Mouse (Mus musculus) right cerebral cortex, postnatal 4 days (tissue): ENCODE results near the gene Slc28a2.
A peak's percentile ranks its signal among the peaks of the same experiment; 100 is the strongest.
"Not testable (repeated sequence)": the region's sequence is repeated elsewhere in the genome, so short reads cannot be mapped to it uniquely, and the experiment has no call there.

ENCODE experiments used
- DNase-seq: peaks from one replicate; pipeline ENCODE4 v3.0.0-alpha.2; 2022

Gene Slc28a2

DNA sequence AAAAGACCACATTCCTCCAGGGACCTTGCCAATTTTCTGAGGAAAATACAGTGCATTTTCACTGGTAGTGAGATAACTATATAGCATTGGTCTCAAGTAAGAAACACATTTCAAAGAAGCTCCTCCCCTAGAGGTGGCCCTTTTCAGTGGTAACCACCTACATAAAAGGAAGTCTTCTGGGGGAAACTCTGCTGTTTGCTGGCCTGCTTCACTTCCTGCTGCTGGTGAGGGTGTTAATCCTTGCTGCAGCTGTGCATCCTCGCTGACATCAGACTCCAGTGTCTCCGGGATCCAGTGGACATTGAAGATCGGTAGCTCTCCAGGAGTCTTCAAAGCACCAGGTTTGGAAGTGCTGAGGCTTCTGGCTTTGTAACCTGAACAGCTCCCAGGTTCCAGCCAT, at the start of gene Slc28a2:
Gene Slc28a2, plus strand, starts transcription at position 278 of the 400 bp plus-strand sequence.
- DNase-seq = not testable (repeated sequence)

DNA sequence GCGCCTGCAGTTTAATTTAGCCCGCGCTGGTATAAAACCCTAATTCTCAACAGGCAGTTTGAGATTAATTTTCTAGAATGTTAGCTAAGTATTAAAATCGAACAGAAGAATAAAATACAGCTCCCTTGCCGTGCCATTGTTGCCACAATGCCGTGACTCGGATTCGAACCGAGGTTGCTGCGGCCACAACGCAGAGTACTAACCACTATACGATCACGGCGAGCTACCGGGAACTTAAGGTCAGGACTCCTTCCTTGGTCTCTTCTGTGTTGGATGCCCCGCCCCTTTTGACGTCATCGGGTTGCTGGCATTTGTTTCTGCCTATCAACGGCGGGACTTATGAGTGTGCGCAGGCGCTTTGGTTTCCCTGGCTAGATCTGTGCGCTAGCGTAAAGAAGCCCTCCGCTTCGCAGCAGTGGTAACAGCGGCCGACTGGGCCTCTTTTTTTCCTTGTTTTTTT, 49.0 kb upstream of the Slc28a2 start:
- peak; percentile 96 for DNase-seq

DNA sequence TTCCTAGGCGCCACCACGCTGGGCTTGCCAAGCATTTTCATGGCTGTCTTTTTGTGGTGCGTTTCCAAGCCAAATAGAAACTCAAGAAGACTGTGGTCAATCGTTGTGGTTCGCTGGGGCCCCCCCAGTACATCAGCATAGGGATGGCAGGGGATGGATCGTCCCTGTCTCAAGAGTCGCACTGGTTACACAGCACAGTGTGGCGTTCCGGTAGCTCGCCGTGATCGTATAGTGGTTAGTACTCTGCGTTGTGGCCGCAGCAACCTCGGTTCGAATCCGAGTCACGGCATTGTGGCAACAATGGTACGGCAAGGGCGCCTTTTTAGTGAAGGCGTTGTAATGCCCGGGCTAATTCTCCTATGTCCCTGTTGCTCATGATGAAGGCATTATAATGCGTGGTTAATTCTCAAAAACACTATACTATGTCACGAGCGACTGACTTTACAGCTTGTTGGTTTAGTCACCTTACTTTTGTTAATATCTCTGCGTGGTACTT, 48.5 kb upstream of the Slc28a2 start:
- peak; percentile 69 for DNase-seq

DNA sequence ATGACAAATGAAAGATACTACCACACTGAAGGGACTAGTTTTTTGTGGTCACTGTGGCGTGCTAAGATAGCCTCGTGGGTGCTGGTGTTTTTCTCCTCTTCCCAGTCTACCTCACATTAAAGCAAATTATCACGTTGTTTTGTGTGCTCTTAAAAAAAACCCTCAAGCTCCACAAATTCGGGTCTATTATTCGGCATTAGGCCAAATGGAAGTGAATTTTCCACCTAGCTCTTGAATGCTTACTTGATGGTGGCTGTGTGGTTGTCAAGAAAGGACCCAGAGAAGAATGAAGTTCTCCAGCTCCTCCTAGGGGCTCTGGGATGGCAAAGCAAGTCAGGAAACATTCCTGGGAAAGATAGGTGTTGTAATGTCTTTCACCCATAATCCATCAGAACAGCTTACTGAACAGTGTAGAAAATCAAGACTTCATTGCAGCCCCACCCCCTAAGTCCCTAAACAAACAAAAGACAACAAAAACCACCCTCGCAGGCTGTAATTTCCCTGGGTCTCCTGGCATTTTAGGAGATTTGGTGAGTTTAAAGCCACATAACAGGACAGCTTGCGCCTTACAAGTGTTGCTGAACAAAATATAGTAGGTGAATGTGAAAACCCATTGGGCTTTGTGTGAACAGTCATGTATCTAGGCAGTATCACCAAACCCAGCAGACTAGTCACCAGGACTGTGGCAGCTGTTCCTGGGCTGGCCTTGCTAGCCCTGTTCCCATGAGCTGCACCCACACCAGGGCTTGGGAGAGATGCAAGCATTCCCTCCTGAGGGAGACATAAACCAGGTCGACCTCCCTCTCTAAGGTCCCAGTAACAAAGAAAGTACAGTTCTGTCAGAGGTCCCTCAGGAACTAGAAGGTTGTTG, 47.6 kb upstream of the Slc28a2 start:
- no peak for DNase-seq

DNA sequence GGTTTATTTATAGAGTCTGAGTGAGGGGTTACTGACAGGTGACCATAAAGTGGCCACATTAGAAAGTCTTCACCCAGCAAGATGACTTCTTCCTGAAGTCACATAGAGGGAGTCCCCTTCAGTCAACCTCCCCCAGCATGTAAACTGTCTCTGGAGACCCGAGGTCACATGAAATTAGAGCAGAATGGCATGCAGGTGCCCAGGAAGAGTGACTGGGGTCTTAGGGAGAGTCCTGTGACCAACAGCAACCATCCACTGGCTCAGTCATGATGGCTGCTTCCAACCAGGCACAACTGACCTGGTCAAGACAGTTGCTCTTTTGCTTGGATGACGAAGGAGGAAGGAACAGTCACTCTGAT, 47.0 kb upstream of the Slc28a2 start:
- no peak for DNase-seq

DNA sequence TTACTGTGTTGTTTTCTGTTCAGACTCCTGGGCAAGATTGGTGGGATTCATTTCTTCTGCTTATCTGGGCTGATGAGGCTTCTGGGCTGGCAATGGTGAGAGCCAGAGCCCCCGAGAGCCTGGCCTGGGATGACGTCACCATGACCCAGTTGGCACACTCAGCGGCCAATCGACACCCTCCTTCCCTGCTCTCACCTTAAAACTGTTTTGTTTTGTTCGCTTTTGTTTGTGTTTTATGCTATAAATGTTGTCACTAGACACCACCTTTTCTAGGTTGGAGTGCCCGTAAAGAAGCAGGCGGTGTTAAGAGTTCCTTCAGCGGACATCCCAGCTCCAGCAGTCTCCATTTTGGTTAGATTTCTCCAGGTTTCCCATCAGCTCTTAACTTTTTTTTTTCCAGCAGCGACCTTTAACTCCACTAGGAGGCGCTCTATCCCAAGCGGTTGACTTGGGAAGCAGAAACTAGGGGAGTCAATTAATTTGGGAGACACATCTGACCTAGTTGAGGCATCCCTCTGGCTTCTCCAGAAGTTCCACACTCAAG, 45.4 kb upstream of the Slc28a2 start:
- DNase-seq = no peak

DNA sequence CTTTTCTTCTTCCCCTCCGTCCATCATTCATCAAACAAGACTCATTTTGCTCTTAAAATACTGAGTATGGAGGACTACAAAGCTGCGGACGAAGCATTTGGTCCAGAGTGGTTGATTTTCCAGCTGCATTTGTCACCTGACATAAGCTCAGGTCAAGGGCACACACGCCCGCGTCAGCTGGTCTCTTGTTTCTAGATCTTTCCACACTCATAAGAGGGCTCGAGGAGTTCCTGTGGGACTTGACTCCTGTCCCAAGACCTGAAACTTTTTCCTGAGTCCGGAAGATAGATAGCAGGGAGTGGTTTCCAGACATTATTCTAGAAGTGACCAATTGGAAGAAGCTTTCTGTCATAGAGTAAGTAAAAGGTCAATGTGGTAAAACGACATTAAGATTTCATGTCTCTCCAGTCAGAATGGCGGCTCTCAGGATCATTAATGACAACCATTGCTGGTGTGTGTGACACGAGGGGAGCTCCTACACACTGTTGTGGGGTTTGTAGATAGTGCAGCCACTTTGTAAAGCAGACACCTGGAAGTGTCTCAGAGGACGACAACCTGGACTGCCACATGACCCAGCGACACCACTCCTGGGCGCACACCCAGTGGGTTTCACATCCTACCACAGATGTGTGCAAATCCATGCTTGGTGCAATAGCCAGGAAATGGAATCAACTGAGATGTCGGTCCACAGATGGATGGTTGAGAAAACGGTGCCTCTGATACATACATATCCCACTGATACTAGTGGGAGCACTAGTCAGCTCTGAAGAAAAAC, 44.8 kb upstream of the Slc28a2 start:
- no peak for DNase-seq

DNA sequence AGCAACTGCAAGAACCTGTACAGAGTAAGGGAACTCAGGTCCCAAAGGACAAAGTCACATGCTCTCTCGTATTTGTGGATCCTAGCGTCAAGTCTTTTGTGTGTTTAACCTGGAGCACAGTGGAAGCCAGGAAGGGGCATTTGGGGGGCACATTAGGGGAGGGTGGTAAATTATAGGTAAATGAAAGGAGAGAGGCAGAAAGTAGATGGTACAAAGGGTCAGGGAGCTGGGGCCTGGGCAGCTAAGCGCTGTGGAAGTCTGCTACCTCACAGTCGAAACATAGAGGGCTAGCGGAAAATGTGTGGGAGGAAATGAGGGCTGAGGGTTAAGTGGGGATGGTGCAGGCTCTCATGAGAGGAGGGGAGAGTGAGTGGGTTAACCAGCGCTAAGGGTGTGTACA, 44.2 kb upstream of the Slc28a2 start:
- DNase-seq = no peak

DNA sequence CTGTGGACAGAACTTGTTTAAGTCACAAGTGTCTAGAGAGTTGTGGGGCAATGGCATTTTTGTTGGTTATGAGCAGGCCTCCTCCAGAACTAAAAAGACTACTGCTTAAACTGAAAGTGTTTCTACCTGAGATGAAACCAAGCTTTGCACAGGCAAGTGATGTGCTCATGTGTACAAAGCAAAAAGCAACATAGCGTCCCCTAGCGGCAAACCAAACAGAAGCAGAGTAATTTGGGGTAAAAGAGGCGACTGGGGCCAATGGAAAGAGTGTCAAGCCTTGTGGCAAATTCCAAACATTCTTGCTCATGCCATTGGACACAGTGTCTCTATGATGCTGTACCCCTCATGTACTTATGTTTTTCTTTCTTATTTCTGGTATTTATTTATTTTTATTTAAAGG, 41.2 kb upstream of the Slc28a2 start:
- DNase-seq = no peak

DNA sequence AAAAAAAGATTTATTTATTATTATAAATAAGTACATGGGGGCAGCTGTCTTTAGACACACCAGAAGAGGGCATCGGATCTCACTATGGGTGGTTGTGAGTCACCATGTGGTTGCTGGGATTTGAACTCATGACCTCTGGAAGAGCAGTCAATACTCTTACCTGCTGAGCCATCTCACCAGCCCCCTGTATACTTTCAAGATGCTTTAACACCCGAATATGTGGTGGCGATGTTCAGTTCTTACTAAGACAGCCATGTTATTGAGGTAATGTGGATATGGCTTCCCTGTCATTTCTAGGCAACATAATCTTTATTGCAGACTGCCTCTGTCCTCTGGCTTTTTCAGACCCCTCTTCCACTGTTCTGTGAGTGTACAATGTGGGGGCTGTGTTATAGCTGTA, 39.1 kb upstream of the Slc28a2 start:
- not testable (repeated sequence) for DNase-seq

DNA sequence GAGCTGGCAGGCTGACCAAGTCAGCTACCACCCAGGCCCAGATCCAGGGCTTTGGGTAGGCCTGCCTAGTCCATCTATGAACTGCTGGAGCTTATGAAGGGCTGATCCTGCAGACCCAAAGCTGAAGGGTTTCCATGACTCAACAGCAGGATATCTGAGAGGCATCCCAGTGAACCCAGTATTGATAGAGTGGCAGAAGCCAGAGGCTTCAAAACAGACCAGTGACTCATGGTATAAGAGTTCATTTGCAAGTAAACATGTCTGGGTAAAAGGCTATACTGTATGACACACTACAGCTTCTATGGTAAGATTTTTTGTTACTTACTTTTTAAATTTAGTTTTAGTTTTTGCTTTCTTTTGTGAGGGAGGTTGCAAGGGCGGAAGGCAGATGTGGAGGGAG, 30.1 kb upstream of the Slc28a2 start:
- no peak for DNase-seq

DNA sequence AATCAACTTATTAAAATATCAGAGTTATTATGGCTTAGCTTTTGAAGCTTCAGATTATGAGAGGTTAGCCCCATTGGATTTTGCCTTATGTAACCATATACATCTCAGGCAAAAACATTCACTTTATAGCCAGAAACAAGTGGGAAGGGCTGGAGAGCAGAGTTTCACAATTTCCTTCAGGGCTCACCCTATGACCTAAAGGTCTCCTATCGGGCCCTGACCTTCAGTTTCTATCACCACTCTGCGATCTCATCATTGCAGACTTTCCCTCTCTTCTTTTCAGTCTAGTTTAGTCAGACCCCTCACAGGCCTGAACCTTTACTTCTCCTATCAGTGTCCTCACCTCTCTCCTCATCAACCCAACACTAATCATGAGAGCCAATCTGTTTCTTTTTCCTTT, 18.7 kb upstream of the Slc28a2 start:
- no peak for DNase-seq

DNA sequence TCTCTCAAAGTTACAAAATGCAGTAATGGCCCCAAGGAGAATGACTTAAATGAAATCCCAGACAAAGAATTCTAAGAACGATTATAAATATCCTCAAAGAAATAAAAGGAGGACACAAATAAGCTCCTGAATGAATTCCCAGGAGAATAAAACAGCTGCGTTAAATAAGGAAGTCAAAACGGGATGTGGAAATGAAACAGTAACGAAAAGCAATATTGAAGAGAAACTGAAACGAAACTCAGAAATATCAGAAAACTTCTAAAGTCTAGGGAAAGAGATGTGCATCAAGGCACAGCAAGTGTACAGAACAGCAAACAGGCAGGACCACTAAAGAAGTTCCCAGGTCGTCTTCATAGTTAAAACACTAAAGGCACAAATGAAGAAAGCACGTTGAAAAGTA, 17.3 kb upstream of the Slc28a2 start:
- no peak for DNase-seq

DNA sequence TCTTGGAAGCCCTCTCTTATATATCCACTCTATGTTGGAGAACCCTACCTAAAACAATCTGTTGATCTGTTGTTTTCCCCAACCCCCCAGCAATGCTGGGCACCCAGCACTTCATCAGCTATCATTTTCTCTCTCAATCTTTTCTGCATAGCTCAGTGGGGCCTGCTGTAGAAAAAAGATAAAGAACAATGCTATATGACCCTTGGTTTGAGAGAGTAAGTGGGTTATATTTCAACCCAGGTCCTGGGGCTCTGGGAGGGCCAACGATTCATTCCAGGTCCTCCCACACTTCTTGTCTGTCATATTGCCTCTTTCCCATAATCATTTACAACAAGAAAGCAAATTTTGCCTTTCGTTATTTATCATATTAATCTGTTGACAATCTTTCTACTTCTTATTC, 368 bp downstream of the Slc28a2 start:
- DNase-seq = not testable (repeated sequence)

DNA sequence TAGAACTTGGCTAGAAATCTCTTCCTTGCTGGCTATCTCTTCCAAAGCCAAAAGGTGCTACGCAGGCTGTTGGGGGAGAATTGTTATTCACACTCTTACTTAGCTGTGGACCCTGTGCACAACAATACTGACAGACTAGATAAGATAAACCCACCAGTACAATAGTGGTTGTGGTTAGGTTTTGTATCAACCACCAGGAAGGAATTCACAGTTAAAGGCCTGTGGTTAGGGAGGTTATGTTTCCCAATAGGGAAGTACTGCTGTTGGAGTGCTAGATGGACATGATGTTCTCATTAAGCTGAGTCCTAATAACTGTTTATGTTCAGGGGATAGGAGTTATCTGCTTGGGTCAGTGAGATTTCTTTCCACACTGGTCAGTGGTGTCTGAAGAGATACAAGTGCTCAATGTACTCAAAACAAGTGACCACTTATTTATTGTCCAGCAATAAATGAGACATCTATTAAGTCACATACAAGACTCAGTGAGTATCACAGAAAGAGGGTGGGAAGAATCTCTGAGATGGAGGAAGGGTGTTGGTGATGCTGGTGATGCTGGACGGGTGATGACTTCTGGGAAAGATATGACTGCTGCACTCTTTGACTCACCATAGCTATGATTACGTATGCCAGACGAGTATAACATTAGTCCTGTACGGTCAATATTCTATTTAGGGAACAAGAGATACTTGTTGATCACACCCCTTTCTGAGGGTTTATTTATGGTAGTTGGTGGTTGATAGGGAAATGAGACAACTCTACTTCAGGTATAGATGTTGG, 12.6 kb downstream of the Slc28a2 start:
- not testable (repeated sequence) for DNase-seq

DNA sequence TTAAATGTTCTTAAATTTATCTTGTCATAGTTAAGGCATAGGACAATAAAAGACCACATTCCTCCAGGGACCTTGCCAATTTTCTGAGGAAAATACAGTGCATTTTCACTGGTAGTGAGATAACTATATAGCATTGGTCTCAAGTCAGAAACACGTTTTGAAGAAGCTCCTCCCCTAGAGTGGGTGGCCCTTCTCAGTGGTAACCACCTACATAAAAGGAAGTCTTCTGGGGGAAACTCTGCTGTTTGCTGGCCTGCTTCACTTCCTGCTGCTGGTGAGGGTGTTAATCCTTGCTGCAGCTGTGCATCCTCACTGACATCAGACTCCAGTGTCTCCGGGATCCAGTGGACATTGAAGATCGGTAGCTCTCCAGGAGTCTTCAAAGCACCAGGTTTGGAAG, 14.2 kb downstream of the Slc28a2 start:
- DNase-seq = not testable (repeated sequence)

DNA sequence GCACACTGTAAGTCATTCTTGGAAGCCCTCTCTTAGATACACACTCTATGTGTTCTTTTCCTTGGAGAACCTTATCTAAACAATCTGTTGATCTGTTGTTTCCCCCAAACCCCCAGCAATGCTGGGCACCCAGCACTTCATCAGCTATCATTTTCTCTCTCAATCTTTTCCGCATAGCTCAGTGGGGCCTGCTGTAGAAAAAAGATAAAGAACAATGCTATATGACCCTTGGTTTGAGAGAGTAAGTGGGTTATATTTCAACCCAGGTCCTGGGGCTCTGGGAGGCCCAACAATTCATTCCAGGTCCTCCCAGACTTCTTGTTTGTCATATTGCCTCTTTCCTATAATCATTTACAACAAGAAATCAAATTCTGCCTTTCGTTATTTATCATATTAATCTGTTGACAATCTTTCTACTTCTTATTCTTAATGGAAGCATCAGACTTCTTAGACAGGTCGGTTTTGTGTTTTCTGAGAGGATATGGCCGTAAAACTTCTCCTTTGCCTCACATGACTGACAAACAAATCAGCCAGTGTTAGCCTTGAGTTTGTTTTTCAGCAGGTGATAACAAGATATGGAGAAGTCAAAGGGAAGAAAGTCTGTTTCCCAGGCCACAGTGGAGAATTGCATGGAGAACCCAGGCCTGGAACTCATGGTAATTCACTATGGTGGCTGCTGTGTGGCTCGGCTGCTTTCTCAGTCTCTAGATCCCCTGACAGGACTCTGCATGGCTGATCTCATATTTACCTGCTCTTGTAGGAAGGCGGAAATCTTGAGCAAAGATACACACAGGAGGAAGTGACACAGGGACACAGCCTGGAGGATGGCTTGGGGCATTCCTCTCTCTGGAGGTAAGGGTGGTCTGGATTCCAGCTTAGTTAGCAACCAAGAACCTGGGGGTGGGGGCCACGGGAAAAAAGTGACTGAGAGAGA, 15.0 kb downstream of the Slc28a2 start:
- DNase-seq = no peak

DNA sequence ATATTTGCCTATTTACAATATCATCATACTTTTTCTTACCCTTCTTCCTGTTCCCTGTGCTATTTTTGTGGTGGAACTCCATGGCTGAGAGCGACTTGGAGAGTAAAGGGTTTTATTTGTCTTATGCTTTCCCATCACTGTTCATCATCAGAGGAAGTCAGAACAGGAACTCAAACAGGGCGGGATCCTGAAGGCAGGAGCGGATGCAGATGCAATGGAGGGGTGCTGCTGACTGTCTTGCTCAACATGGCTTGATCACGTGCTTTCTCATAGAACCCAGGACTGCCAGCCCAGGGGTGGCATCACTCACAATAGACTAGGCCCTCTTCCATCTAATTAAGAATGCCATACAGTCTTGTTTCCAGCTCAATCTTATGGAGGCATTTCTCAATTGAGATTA, 24.1 kb downstream of the Slc28a2 start:
- no peak for DNase-seq

DNA sequence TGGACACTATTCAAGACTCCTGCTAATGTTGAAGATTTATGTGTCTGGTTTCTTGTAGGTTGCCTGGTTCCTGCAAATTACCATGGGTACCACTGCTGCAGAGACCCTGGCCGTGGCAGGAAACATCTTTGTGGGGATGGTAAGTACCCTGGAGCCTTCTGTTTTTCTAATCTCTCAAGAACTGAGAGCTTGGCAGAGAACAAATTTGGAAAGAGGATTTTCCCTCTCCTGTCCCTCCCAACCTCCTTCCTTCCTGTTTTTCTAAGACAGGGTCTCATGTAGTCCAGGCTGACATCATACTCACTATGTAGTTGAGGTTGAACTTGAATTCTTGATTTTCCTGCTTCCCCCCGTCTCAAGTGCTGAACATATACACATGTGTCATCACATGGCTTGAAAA, 26.1 kb downstream of the Slc28a2 start:
- DNase-seq = no peak

DNA sequence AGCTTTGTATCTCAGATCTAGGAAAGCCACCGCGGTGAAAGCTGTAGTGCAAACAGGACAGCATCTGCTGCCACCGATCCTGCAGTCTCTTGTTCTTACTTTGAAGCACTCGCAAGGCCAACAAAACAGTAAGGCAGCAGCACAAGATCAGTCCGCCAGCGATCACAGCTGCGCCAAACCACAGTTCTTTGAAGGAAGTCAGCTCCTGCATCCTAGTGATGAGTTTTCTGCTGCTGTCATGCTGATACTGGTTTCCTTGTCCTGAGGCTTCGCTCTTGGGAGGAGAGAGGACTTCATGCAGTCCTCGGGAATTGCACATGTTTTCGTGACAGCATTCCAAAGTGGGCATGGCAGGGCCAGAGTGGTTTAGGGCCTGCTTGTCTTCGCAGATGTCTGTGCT, 40.6 kb downstream of the Slc28a2 start:
- peak; percentile 4 for DNase-seq

DNA sequence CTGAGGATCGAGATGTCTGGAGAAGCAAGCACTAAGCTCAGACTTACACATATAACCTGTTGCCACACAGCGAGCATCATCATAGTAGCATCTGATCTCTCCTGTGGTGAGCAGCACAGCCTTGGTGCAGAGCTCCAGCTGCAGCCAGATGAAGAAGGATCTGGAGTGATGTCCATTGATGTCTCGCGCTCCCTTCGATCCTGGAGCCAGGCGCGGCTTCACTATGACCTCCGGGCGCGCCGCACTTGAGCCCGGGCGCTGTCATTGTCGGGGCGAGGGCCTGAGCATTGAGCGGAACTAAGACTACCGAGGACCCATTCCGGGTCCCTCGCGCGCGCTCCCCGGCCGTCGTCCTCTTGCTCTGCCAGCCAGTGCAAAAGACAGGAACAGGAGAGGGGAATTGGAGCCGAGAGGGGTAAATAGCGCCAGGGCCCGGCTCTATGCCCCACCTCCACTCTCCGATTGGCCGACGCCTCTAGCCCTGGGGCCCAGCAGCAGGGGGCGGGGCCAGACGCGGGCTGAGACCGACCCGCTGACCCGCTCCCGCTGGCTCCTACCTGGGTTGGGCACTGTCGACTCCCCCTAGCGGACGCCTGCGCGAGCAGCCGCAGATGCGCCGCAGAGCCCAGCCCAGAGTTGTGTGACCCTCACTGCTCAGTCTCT, 41.2 kb downstream of the Slc28a2 start:
- DNase-seq = peak; percentile 82
